Mouse (Mus musculus) hindbrain, embryonic 10.5 days (tissue): ENCODE data around the gene Sel1l. TPM values are rescaled to one million over a fixed set of nuclear protein-coding genes. Genes with fewer than 3 reads are reported as not detected.

ENCODE experiments used
- DNase-seq: peaks from one replicate; pipeline ENCODE4 v3.0.0-alpha.2; 2017; ENCODE audit warnings: low spot score
- H3K27ac ChIP-seq: fragments of 300-500 bp; sonication (generic); 2 replicates; pipeline ENCODE4 v1.5.1; 2016; ENCODE audit warnings: mild to moderate bottlenecking, moderate library complexity
- H3K27me3 ChIP-seq: fragments of 300-500 bp; sonication (generic); 2 replicates; pipeline ENCODE4 v1.6.1; 2016; ENCODE audit warnings: mild to moderate bottlenecking; ENCODE audit not compliant: poor library complexity, insufficient read depth, severe bottlenecking
- H3K36me3 ChIP-seq: fragments of 300-500 bp; sonication (generic); 2 replicates; pipeline ENCODE4 v1.6.1; 2016; ENCODE audit warnings: mild to moderate bottlenecking, moderate library complexity
- H3K4me1 ChIP-seq: fragments of 300-500 bp; sonication (generic); replicated peaks from 2 replicates; pipeline ENCODE4 v1.6.1; 2016; ENCODE audit warnings: mild to moderate bottlenecking
- H3K4me3 ChIP-seq: fragments of 300-500 bp; sonication (generic); 2 replicates; pipeline ENCODE4 v1.5.1; 2016; ENCODE audit warnings: mild to moderate bottlenecking, moderate library complexity
- H3K9me3 ChIP-seq: fragments of 300-500 bp; sonication (generic); 2 replicates; pipeline ENCODE4 v1.6.1; 2016; ENCODE audit warnings: mild to moderate bottlenecking, moderate library complexity
- WGBS: fragments of 180-500 bp; shearing (Covaris S2); methylation state at CpG from one replicate; pipeline ENCODE4 v1.1.7; 2016; 5-methylcytosine and 5-hydroxymethylcytosine counted together
- polyA plus RNA-seq: library from polyadenylated mRNA; unstranded; fragments of >200 nt; fragmentation: Nextera tagmentation; extraction: Ambion mirVana; gene quantifications from 2 replicates; pipeline ENCODE4 v1.2.1, GENCODE M21; 2016

Gene Sel1l
- polyA plus RNA-seq, 1 experiment from 2014 or later: 61.3 TPM

GRCm38 (mm10) chr12:91765504-91765903 is 83.5 kb downstream of the Sel1l start:
- Histone ChIP-seq H3K9me3 (no peaks in the 10 kb centered on the region), H3K27me3 (no peaks in the 10 kb centered on the region), H3K4me1 (peaks cover 50% of the 10 kb centered on the region), H3K4me3 (no peak overlapping the region), H3K36me3 (0 out of 2 replicates have a peak, but pooled peaks cover 3% of the 10 kb centered on the region), H3K27ac (peak overlapping the region; percentile 67; the same call in 1 of the 2 replicates)
- 61% methylated on average over 13 of the region's 13 CpGs for WGBS
- no peak for DNase-seq

GRCm38 (mm10) chr12:91765054-91765453 is 83.9 kb downstream of the Sel1l start:
- WGBS: 5% methylated on average over 2 of the region's 2 CpGs
- Histone ChIP-seq H3K9me3 (no peaks in the 10 kb centered on the region), H3K36me3 (no peaks in the 10 kb centered on the region), H3K27me3 (no peaks in the 10 kb centered on the region), H3K4me3 (no peak overlapping the region), H3K4me1 (peaks cover 50% of the 10 kb centered on the region), H3K27ac (no peak overlapping the region)
- no peak for DNase-seq

GRCm38 (mm10) chr12:91764471-91764870 is 84.5 kb downstream of the Sel1l start:
- Histone ChIP-seq H3K27me3 (no peaks in the 10 kb centered on the region), H3K36me3 (no peaks in the 10 kb centered on the region), H3K27ac (peak overlapping the region; percentile 58), H3K4me3 (no peak overlapping the region), H3K9me3 (no peaks in the 10 kb centered on the region), H3K4me1 (peaks cover 47% of the 10 kb centered on the region)
- peak; percentile 12 for DNase-seq
- 53% methylated on average over 2 of the region's 2 CpGs for WGBS

- peaks cover 25% of the 10 kb centered on the region for H3K4me1 ChIP-seq
- no peak overlapping the region for H3K4me3 ChIP-seq
- WGBS: 94% methylated on average over 3 of the region's 3 CpGs
- H3K9me3 ChIP-seq: no peaks in the 10 kb centered on the region
- no peaks in the 10 kb centered on the region for H3K27me3 ChIP-seq
- no peaks in the 10 kb centered on the region for H3K36me3 ChIP-seq
- H3K27ac ChIP-seq: no peak overlapping the region
- DNase-seq: no peak
Measured at GRCm38 (mm10) chr12:91759836-91760235, 89.1 kb downstream of the Sel1l start.

GRCm38 (mm10) chr12:91757854-91758562 is 90.9 kb downstream of the Sel1l start:
- WGBS: 88% methylated on average over 13 of the region's 13 CpGs
- no peaks in the 10 kb centered on the region for H3K9me3 ChIP-seq
- no peaks in the 10 kb centered on the region for H3K36me3 ChIP-seq
- H3K4me1 ChIP-seq: peaks cover 11% of the 10 kb centered on the region; the same call in 1 of the 2 replicates
- H3K4me3 ChIP-seq: no peak overlapping the region
- no peak overlapping the region for H3K27ac ChIP-seq
- H3K27me3 ChIP-seq: no peaks in the 10 kb centered on the region
- no peak for DNase-seq

GRCm38 (mm10) chr12:91756562-91757166 is 92.3 kb downstream of the Sel1l start:
- H3K9me3 ChIP-seq: no peaks in the 10 kb centered on the region
- DNase-seq: no peak
- 62% methylated on average over 5 of the region's 5 CpGs for WGBS
- H3K4me1 ChIP-seq: peaks cover 6% of the 10 kb centered on the region; the same call in 1 of the 2 replicates
- no peak overlapping the region for H3K4me3 ChIP-seq
- H3K36me3 ChIP-seq: no peaks in the 10 kb centered on the region
- H3K27ac ChIP-seq: no peak overlapping the region
- H3K27me3 ChIP-seq: no peaks in the 10 kb centered on the region

Other genes starting within 250 kb of the Sel1l start
- gene Ston2, start 60.8 kb downstream of the Sel1l start, polyA plus RNA-seq: 9.2 and 9.4 TPM in 2 replicates